Mouse (Mus musculus): Measurements from ENCODE around the gene Slco3a1. TPM values are rescaled to one million over a fixed set of nuclear protein-coding genes. Genes with fewer than 3 reads are reported as not detected.

The Slco3a1 gene
- total and polyA plus RNA-seq, 2 experiments from 2014 or later = 23.4 to 39.2 TPM

- TF ChIP-seq CTCF (IDR thresholded peaks at IDR 0.05) = no peak
- no peak for DNase-seq (ENCODE audit: low spot score)
- WGBS = 100% methylated on average over 1 of the region's 1 CpGs
Measured at GRCm38 (mm10) chr7:74449802-74450201, 104.8 kb downstream of the Slco3a1 start.

GRCm38 (mm10) chr7:74447781-74448180 is 106.8 kb downstream of the Slco3a1 start:
- no peaks in the 10 kb centered on the region for H3K27me3 ChIP-seq (ENCODE audit: insufficient read depth, low read length)
- no peak for ATAC-seq (ENCODE audit: low FRiP score)
- H3K36me3 ChIP-seq (ENCODE audit: insufficient read depth, low read length) = no peaks in the 10 kb centered on the region
- no peak for DNase-seq (ENCODE audit: low spot score)
- no peak overlapping the region for H3K27ac ChIP-seq (ENCODE audit: low read depth, low read length)
- H3K9me3 ChIP-seq (ENCODE audit: low read length) = no peaks in the 10 kb centered on the region
- no peak overlapping the region for H3K4me3 ChIP-seq (ENCODE audit: low read depth, low read length)
- 19% methylated on average over 2 of the region's 2 CpGs for WGBS
- no peak overlapping the region for H3K4me2 ChIP-seq (ENCODE audit: low read depth, low read length, poor library complexity, severe bottlenecking)
- no peak for TF ChIP-seq CTCF (IDR thresholded peaks at IDR 0.05)
- H3K9ac ChIP-seq (replicated peaks; ENCODE audit: low read length, poor library complexity, severe bottlenecking) = no peak overlapping the region
- no peaks in the 10 kb centered on the region for H3K4me1 ChIP-seq (ENCODE audit: insufficient read depth, low read length)

More at GRCm38 (mm10) chr7:74449802-74450201, 104.8 kb downstream of the Slco3a1 start:
- ATAC-seq (ENCODE audit: low FRiP score) = no peak
- no peaks in the 10 kb centered on the region for H3K9me3 ChIP-seq (ENCODE audit: low read length)
- no peak overlapping the region for H3K27ac ChIP-seq (ENCODE audit: low read depth, low read length)
- no peaks in the 10 kb centered on the region for H3K36me3 ChIP-seq (ENCODE audit: insufficient read depth, low read length)
- H3K4me1 ChIP-seq (ENCODE audit: insufficient read depth, low read length) = no peaks in the 10 kb centered on the region
- H3K4me3 ChIP-seq (ENCODE audit: low read depth, low read length) = no peak overlapping the region
- H3K9ac ChIP-seq (replicated peaks; ENCODE audit: low read length, poor library complexity, severe bottlenecking) = no peak overlapping the region
- no peak overlapping the region for H3K4me2 ChIP-seq (ENCODE audit: low read depth, low read length, poor library complexity, severe bottlenecking)
- H3K27me3 ChIP-seq (ENCODE audit: insufficient read depth, low read length) = no peaks in the 10 kb centered on the region

- no peak for DNase-seq (ENCODE audit: low spot score)
- H3K27ac ChIP-seq (ENCODE audit: low read depth, low read length) = no peak overlapping the region
- H3K4me2 ChIP-seq (ENCODE audit: low read depth, low read length, poor library complexity, severe bottlenecking) = no peak overlapping the region
- no peak overlapping the region for H3K4me3 ChIP-seq (ENCODE audit: low read depth, low read length)
- H3K9me3 ChIP-seq (ENCODE audit: low read length) = no peaks in the 10 kb centered on the region
- H3K27me3 ChIP-seq (ENCODE audit: insufficient read depth, low read length) = no peaks in the 10 kb centered on the region
- no peak overlapping the region for H3K9ac ChIP-seq (replicated peaks; ENCODE audit: low read length, poor library complexity, severe bottlenecking)
- WGBS = 81% methylated on average over 5 of the region's 5 CpGs
- no peak for TF ChIP-seq CTCF (IDR thresholded peaks at IDR 0.05)
- ATAC-seq (ENCODE audit: low FRiP score) = no peak
- no peaks in the 10 kb centered on the region for H3K4me1 ChIP-seq (ENCODE audit: insufficient read depth, low read length)
- no peaks in the 10 kb centered on the region for H3K36me3 ChIP-seq (ENCODE audit: insufficient read depth, low read length)
Measured at GRCm38 (mm10) chr7:74445148-74445547, 109.4 kb downstream of the Slco3a1 start.

- H3K27ac ChIP-seq (ENCODE audit: low read depth, low read length) = no peak overlapping the region
Measured at GRCm38 (mm10) chr7:74442380-74442779, 112.2 kb downstream of the Slco3a1 start.

GRCm38 (mm10) chr7:74437534-74437933 is 117.0 kb downstream of the Slco3a1 start:
- ATAC-seq (ENCODE audit: low FRiP score) (no peak), DNase-seq (ENCODE audit: low spot score) (peak; percentile 36)
- Histone ChIP-seq H3K4me2 (ENCODE audit: low read depth, low read length, poor library complexity, severe bottlenecking) (no peak overlapping the region), H3K36me3 (ENCODE audit: insufficient read depth, low read length) (no peaks in the 10 kb centered on the region), H3K9ac (replicated peaks; ENCODE audit: low read length, poor library complexity, severe bottlenecking) (no peak overlapping the region), H3K27ac (ENCODE audit: low read depth, low read length) (peak overlapping the region; percentile 18; the same call in 1 of the 2 replicates), H3K4me1 (ENCODE audit: insufficient read depth, low read length) (0 out of 2 replicates have a peak, but pooled peaks cover 8% of the 10 kb centered on the region), H3K4me3 (ENCODE audit: low read depth, low read length) (no peak overlapping the region), H3K9me3 (ENCODE audit: low read length) (no peaks in the 10 kb centered on the region), H3K27me3 (ENCODE audit: insufficient read depth, low read length) (no peaks in the 10 kb centered on the region)
- WGBS = 28% methylated on average over 1 of the region's 1 CpGs
- no peak for TF ChIP-seq CTCF (IDR thresholded peaks at IDR 0.05)

More at GRCm38 (mm10) chr7:74442380-74442779, 112.2 kb downstream of the Slco3a1 start:
- H3K36me3 ChIP-seq (ENCODE audit: insufficient read depth, low read length) = no peaks in the 10 kb centered on the region
- H3K27me3 ChIP-seq (ENCODE audit: insufficient read depth, low read length) = no peaks in the 10 kb centered on the region
- ATAC-seq (ENCODE audit: low FRiP score) = no peak
- no peak for TF ChIP-seq CTCF (IDR thresholded peaks at IDR 0.05)
- no peak overlapping the region for H3K9ac ChIP-seq (replicated peaks; ENCODE audit: low read length, poor library complexity, severe bottlenecking)
- H3K4me1 ChIP-seq (ENCODE audit: insufficient read depth, low read length) = 0 out of 2 replicates have a peak, but pooled peaks cover 3% of the 10 kb centered on the region
- DNase-seq (ENCODE audit: low spot score) = no peak
- H3K4me2 ChIP-seq (ENCODE audit: low read depth, low read length, poor library complexity, severe bottlenecking) = no peak overlapping the region
- no peaks in the 10 kb centered on the region for H3K9me3 ChIP-seq (ENCODE audit: low read length)
- H3K4me3 ChIP-seq (ENCODE audit: low read depth, low read length) = no peak overlapping the region
- 82% methylated on average over 5 of the region's 5 CpGs for WGBS

- no peak for ATAC-seq (ENCODE audit: low FRiP score)
- no peaks in the 10 kb centered on the region for H3K36me3 ChIP-seq (ENCODE audit: insufficient read depth, low read length)
- WGBS = 88% methylated on average over 2 of the region's 2 CpGs
- DNase-seq (ENCODE audit: low spot score) = no peak
- H3K27ac ChIP-seq (ENCODE audit: low read depth, low read length) = no peak overlapping the region; the same call in 1 of the 2 replicates
- TF ChIP-seq CTCF (IDR thresholded peaks at IDR 0.05) = no peak
- H3K4me1 ChIP-seq (ENCODE audit: insufficient read depth, low read length) = 0 out of 2 replicates have a peak, but pooled peaks cover 8% of the 10 kb centered on the region
- no peak overlapping the region for H3K4me3 ChIP-seq (ENCODE audit: low read depth, low read length)
- H3K9me3 ChIP-seq (ENCODE audit: low read length) = no peaks in the 10 kb centered on the region
- no peaks in the 10 kb centered on the region for H3K27me3 ChIP-seq (ENCODE audit: insufficient read depth, low read length)
- no peak overlapping the region for H3K4me2 ChIP-seq (ENCODE audit: low read depth, low read length, poor library complexity, severe bottlenecking)
- H3K9ac ChIP-seq (replicated peaks; ENCODE audit: low read length, poor library complexity, severe bottlenecking) = no peak overlapping the region
Measured at GRCm38 (mm10) chr7:74436642-74437041, 117.9 kb downstream of the Slco3a1 start.

All from midbrain, postnatal 0 days (tissue).